Mouse (Mus musculus): ENCODE results near the gene Hrk. TPM values are rescaled to one million over a fixed set of nuclear protein-coding genes. Genes with fewer than 3 reads are reported as not detected.
A peak's percentile ranks its signal among the peaks of the same experiment; 100 is the strongest.

Gene Hrk
- not detected in 2 replicates for polyA plus RNA-seq (2015; fragmentation: Nextera tagmentation; extraction: Ambion mirVana)

- Histone ChIP-seq H3K27me3 (ENCODE audit: control insufficient read depth, insufficient read depth, low read depth, low read length) (peaks cover 47% of the 10 kb centered on the region), H3K4me2 (ENCODE audit: low read depth, low read length) (no peak within 1 kb of the TSS), H3K36me3 (ENCODE audit: control insufficient read depth, insufficient read depth) (no peaks in the 10 kb centered on the region), H3K9me3 (replicated peaks; ENCODE audit: control insufficient read depth, low read length) (no peaks in the 10 kb centered on the region), H3K27ac (ENCODE audit: low read length) (no peak within 1 kb of the TSS), H3K4me1 (ENCODE audit: control insufficient read depth, low read depth, low read length) (no peaks in the 10 kb centered on the region; the same call in 1 of the 2 replicates), H3K4me3 (ENCODE audit: low read depth, low read length) (no peak within 1 kb of the TSS), H3K9ac (ENCODE audit: low read depth, low read length) (no peak within 1 kb of the TSS)
- no peak for ATAC-seq (ENCODE audit: low read depth)
- 48% methylated on average over 12 of the region's 12 CpGs for WGBS (ENCODE audit: insufficient replicate concordance)
These were observed at the start of gene Hrk for GRCm38 (mm10) chr5:118164581-118164980. TSS of gene Hrk (plus strand) at chr5:118164648.

GRCm38 (mm10) chr5:118118351-118118750, 46.1 kb upstream of the Hrk start:
- H3K36me3 ChIP-seq (ENCODE audit: control insufficient read depth, insufficient read depth) = no peaks in the 10 kb centered on the region
- no peaks in the 10 kb centered on the region for H3K27me3 ChIP-seq (ENCODE audit: control insufficient read depth, insufficient read depth, low read depth, low read length)
- no peaks in the 10 kb centered on the region for H3K9me3 ChIP-seq (replicated peaks; ENCODE audit: control insufficient read depth, low read length)
- no peaks in the 10 kb centered on the region for H3K4me1 ChIP-seq (ENCODE audit: control insufficient read depth, low read depth, low read length)
- H3K4me2 ChIP-seq (ENCODE audit: low read depth, low read length) = no peak overlapping the region
- H3K27ac ChIP-seq (ENCODE audit: low read length) = no peak overlapping the region
- 68% methylated on average over 3 of the region's 3 CpGs for WGBS (ENCODE audit: insufficient replicate concordance)
- H3K9ac ChIP-seq (ENCODE audit: low read depth, low read length) = no peak overlapping the region
- H3K4me3 ChIP-seq (ENCODE audit: low read depth, low read length) = no peak overlapping the region
- ATAC-seq (ENCODE audit: low read depth) = no peak

GRCm38 (mm10) chr5:118118922-118119321, 45.5 kb upstream of the Hrk start:
- Histone ChIP-seq H3K4me2 (ENCODE audit: low read depth, low read length) (no peak overlapping the region), H3K4me3 (ENCODE audit: low read depth, low read length) (no peak overlapping the region), H3K4me1 (ENCODE audit: control insufficient read depth, low read depth, low read length) (no peaks in the 10 kb centered on the region), H3K9me3 (replicated peaks; ENCODE audit: control insufficient read depth, low read length) (no peaks in the 10 kb centered on the region), H3K27me3 (ENCODE audit: control insufficient read depth, insufficient read depth, low read depth, low read length) (no peaks in the 10 kb centered on the region), H3K27ac (ENCODE audit: low read length) (no peak overlapping the region), H3K9ac (ENCODE audit: low read depth, low read length) (no peak overlapping the region), H3K36me3 (ENCODE audit: control insufficient read depth, insufficient read depth) (no peaks in the 10 kb centered on the region)
- 64% methylated on average over 5 of the region's 5 CpGs for WGBS (ENCODE audit: insufficient replicate concordance)
- ATAC-seq (ENCODE audit: low read depth) = no peak

- Histone ChIP-seq H3K4me1 (ENCODE audit: control insufficient read depth, low read depth, low read length) (no peaks in the 10 kb centered on the region), H3K4me2 (ENCODE audit: low read depth, low read length) (no peak overlapping the region), H3K9ac (ENCODE audit: low read depth, low read length) (no peak overlapping the region), H3K36me3 (ENCODE audit: control insufficient read depth, insufficient read depth) (no peaks in the 10 kb centered on the region), H3K9me3 (replicated peaks; ENCODE audit: control insufficient read depth, low read length) (no peaks in the 10 kb centered on the region), H3K4me3 (ENCODE audit: low read depth, low read length) (no peak overlapping the region), H3K27me3 (ENCODE audit: control insufficient read depth, insufficient read depth, low read depth, low read length) (no peaks in the 10 kb centered on the region), H3K27ac (ENCODE audit: low read length) (no peak overlapping the region)
- 0 out of 2 replicates have a peak, but pooled peaks have one; percentile 48 for ATAC-seq (ENCODE audit: low read depth)
- WGBS (ENCODE audit: insufficient replicate concordance) = 66% methylated on average over 2 of the region's 2 CpGs
These were observed 43.8 kb upstream of the Hrk start for GRCm38 (mm10) chr5:118120670-118121069.

GRCm38 (mm10) chr5:118121928-118122327, 42.5 kb upstream of the Hrk start:
- no peaks in the 10 kb centered on the region for H3K4me1 ChIP-seq (ENCODE audit: control insufficient read depth, low read depth, low read length)
- no peak for ATAC-seq (ENCODE audit: low read depth)
- H3K4me2 ChIP-seq (ENCODE audit: low read depth, low read length) = no peak overlapping the region
- H3K9me3 ChIP-seq (replicated peaks; ENCODE audit: control insufficient read depth, low read length) = no peaks in the 10 kb centered on the region
- H3K36me3 ChIP-seq (ENCODE audit: control insufficient read depth, insufficient read depth) = no peaks in the 10 kb centered on the region
- no peak overlapping the region for H3K9ac ChIP-seq (ENCODE audit: low read depth, low read length)
- H3K4me3 ChIP-seq (ENCODE audit: low read depth, low read length) = no peak overlapping the region
- H3K27ac ChIP-seq (ENCODE audit: low read length) = no peak overlapping the region
- H3K27me3 ChIP-seq (ENCODE audit: control insufficient read depth, insufficient read depth, low read depth, low read length) = no peaks in the 10 kb centered on the region
- WGBS (ENCODE audit: insufficient replicate concordance) = 63% methylated on average over 4 of the region's 4 CpGs

GRCm38 (mm10) chr5:118123096-118123495, 41.4 kb upstream of the Hrk start:
- WGBS (ENCODE audit: insufficient replicate concordance) = 75% methylated on average over 10 of the region's 10 CpGs
- H3K36me3 ChIP-seq (ENCODE audit: control insufficient read depth, insufficient read depth) = no peaks in the 10 kb centered on the region
- H3K27ac ChIP-seq (ENCODE audit: low read length) = no peak overlapping the region
- no peak overlapping the region for H3K9ac ChIP-seq (ENCODE audit: low read depth, low read length)
- no peak overlapping the region for H3K4me3 ChIP-seq (ENCODE audit: low read depth, low read length)
- H3K4me2 ChIP-seq (ENCODE audit: low read depth, low read length) = no peak overlapping the region
- no peaks in the 10 kb centered on the region for H3K4me1 ChIP-seq (ENCODE audit: control insufficient read depth, low read depth, low read length)
- H3K27me3 ChIP-seq (ENCODE audit: control insufficient read depth, insufficient read depth, low read depth, low read length) = no peaks in the 10 kb centered on the region
- H3K9me3 ChIP-seq (replicated peaks; ENCODE audit: control insufficient read depth, low read length) = no peaks in the 10 kb centered on the region
- ATAC-seq (ENCODE audit: low read depth) = no peak

- Histone ChIP-seq H3K36me3 (ENCODE audit: control insufficient read depth, insufficient read depth) (no peaks in the 10 kb centered on the region; the same call in 1 of the 2 replicates), H3K27me3 (ENCODE audit: control insufficient read depth, insufficient read depth, low read depth, low read length) (no peaks in the 10 kb centered on the region), H3K9me3 (replicated peaks; ENCODE audit: control insufficient read depth, low read length) (no peaks in the 10 kb centered on the region), H3K9ac (ENCODE audit: low read depth, low read length) (no peak overlapping the region), H3K27ac (ENCODE audit: low read length) (no peak overlapping the region), H3K4me2 (ENCODE audit: low read depth, low read length) (no peak overlapping the region), H3K4me3 (ENCODE audit: low read depth, low read length) (no peak overlapping the region), H3K4me1 (ENCODE audit: control insufficient read depth, low read depth, low read length) (no peaks in the 10 kb centered on the region)
- ATAC-seq (ENCODE audit: low read depth) = no peak
- WGBS (ENCODE audit: insufficient replicate concordance) = 83% methylated on average over 4 of the region's 4 CpGs
These were observed 37.8 kb upstream of the Hrk start for GRCm38 (mm10) chr5:118126671-118127070.

- H3K27ac ChIP-seq (ENCODE audit: low read length) = no peak overlapping the region
- H3K4me3 ChIP-seq (ENCODE audit: low read depth, low read length) = no peak overlapping the region
- H3K4me1 ChIP-seq (ENCODE audit: control insufficient read depth, low read depth, low read length) = no peaks in the 10 kb centered on the region
- WGBS (ENCODE audit: insufficient replicate concordance) = 67% methylated on average over 6 of the region's 6 CpGs
- no peaks in the 10 kb centered on the region for H3K27me3 ChIP-seq (ENCODE audit: control insufficient read depth, insufficient read depth, low read depth, low read length)
- H3K9me3 ChIP-seq (replicated peaks; ENCODE audit: control insufficient read depth, low read length) = no peaks in the 10 kb centered on the region
- no peaks in the 10 kb centered on the region; the same call in 1 of the 2 replicates for H3K36me3 ChIP-seq (ENCODE audit: control insufficient read depth, insufficient read depth)
- ATAC-seq (ENCODE audit: low read depth) = no peak
- H3K9ac ChIP-seq (ENCODE audit: low read depth, low read length) = no peak overlapping the region
- no peak overlapping the region for H3K4me2 ChIP-seq (ENCODE audit: low read depth, low read length)
These were observed 36.2 kb upstream of the Hrk start for GRCm38 (mm10) chr5:118128208-118128607.

- Histone ChIP-seq H3K4me2 (ENCODE audit: low read depth, low read length) (no peak overlapping the region), H3K27me3 (ENCODE audit: control insufficient read depth, insufficient read depth, low read depth, low read length) (no peaks in the 10 kb centered on the region), H3K9ac (ENCODE audit: low read depth, low read length) (no peak overlapping the region), H3K4me1 (ENCODE audit: control insufficient read depth, low read depth, low read length) (no peaks in the 10 kb centered on the region), H3K9me3 (replicated peaks; ENCODE audit: control insufficient read depth, low read length) (no peaks in the 10 kb centered on the region), H3K36me3 (ENCODE audit: control insufficient read depth, insufficient read depth) (no peaks in the 10 kb centered on the region; the same call in 1 of the 2 replicates), H3K27ac (ENCODE audit: low read length) (no peak overlapping the region), H3K4me3 (ENCODE audit: low read depth, low read length) (no peak overlapping the region)
- WGBS (ENCODE audit: insufficient replicate concordance) = 77% methylated on average over 9 of the region's 9 CpGs
- no peak for ATAC-seq (ENCODE audit: low read depth)
These were observed 35.8 kb upstream of the Hrk start for GRCm38 (mm10) chr5:118128651-118129050.

Measured in liver, embryonic 16.5 days (tissue).